Mouse (Mus musculus) left cerebral cortex, postnatal 10 days (tissue): Measurements from ENCODE around the gene Gprc5d. TPM values are rescaled to one million over a fixed set of nuclear protein-coding genes. Genes with fewer than 3 reads are reported as not detected.

Experiments
- DNase-seq, 2 experiments: peaks; one replicate each; pipeline ENCODE4 v3.0.0; 2021 to 2022; ENCODE audit warnings: low spot score in 2 of 2, mixed read lengths in 1 of 2; ENCODE audit errors: extremely low spot score in 1 of 2
- intact Hi-C: fragments of 180-260 bp; cut with DNase I; formaldehyde crosslinking; loops from one replicate; pipeline ENCODE4 v1.15.1; 2025
- total RNA-seq, 2 experiments: library from RNA; stranded (reverse); gene quantifications; 2 replicates each; pipeline ENCODE4 v1.2.3; 2021

Gprc5d gene
- total RNA-seq, 2 experiments from 2014 or later, result not detected

GRCm38 (mm10) chr6:135138746-135139145 lies 20.7 kb upstream of the Gprc5d start:
- intact Hi-C loops, result no loop called here
- DNase-seq, result no peak

GRCm38 (mm10) chr6:135138207-135138606 lies 20.1 kb upstream of the Gprc5d start:
- intact Hi-C loops, result no loop called here
- no peak for DNase-seq

GRCm38 (mm10) chr6:135137736-135138135 lies 19.7 kb upstream of the Gprc5d start:
- no peak for DNase-seq
- intact Hi-C loops, result no loop called here

- intact Hi-C loops, result no loop called here
- no peak for DNase-seq
Observed at GRCm38 (mm10) chr6:135136439-135137161, 18.5 kb upstream of the Gprc5d start.

GRCm38 (mm10) chr6:135135735-135136134 lies 17.7 kb upstream of the Gprc5d start:
- intact Hi-C loops, result no loop called here
- no peak for DNase-seq

GRCm38 (mm10) chr6:135133486-135133885 lies 15.4 kb upstream of the Gprc5d start:
- intact Hi-C loops, result no loop called here
- no peak for DNase-seq

- intact Hi-C loops, result no loop called here
- no peak for DNase-seq
Observed at GRCm38 (mm10) chr6:135133086-135133485, 15.0 kb upstream of the Gprc5d start.

GRCm38 (mm10) chr6:135124755-135125380 lies 6.8 kb upstream of the Gprc5d start:
- DNase-seq, result no peak
- intact Hi-C loops, result no loop called here

GRCm38 (mm10) chr6:135116479-135116878 lies 1.6 kb downstream of the Gprc5d start:
- intact Hi-C loops, result no loop called here
- DNase-seq, result no peak

GRCm38 (mm10) chr6:135113114-135113436 lies 5.0 kb downstream of the Gprc5d start:
- intact Hi-C loops, result no loop called here

GRCm38 (mm10) chr6:135112411-135113113 lies 5.5 kb downstream of the Gprc5d start:
- intact Hi-C loops, result no loop called here

More at GRCm38 (mm10) chr6:135113114-135113436, 5.0 kb downstream of the Gprc5d start:
- no peak for DNase-seq

GRCm38 (mm10) chr6:135107014-135107413 lies 11.1 kb downstream of the Gprc5d start:
- intact Hi-C loops, result no loop called here
- no peak for DNase-seq

More at GRCm38 (mm10) chr6:135112411-135113113, 5.5 kb downstream of the Gprc5d start:
- no peak for DNase-seq

GRCm38 (mm10) chr6:135102736-135103303 lies 15.3 kb downstream of the Gprc5d start:
- intact Hi-C loops, result no loop called here
- no peak for DNase-seq

GRCm38 (mm10) chr6:135100787-135101472 lies 17.2 kb downstream of the Gprc5d start:
- DNase-seq, result no peak
- intact Hi-C loops, result no loop called here

GRCm38 (mm10) chr6:135092798-135093470 lies 25.1 kb downstream of the Gprc5d start:
- peak in 1 of 2 experiments; percentile 44 for DNase-seq
- intact Hi-C loops, result no loop called here

- DNase-seq, result no peak
- intact Hi-C loops, result no loop called here
Observed at GRCm38 (mm10) chr6:135090661-135091060, 27.4 kb downstream of the Gprc5d start.

GRCm38 (mm10) chr6:135089786-135090185 lies 28.3 kb downstream of the Gprc5d start:
- peak; percentile 49 to 66 for DNase-seq
- intact Hi-C loops, result loop anchor here (2.0 to 10.0 kb wide), 2 partner anchors 55 to 155 kb away; no protein-coding TSS in a partner anchor

GRCm38 (mm10) chr6:135087721-135088451 lies 30.2 kb downstream of the Gprc5d start:
- DNase-seq, result peak; percentile 80 to 82
- intact Hi-C loops, result loop anchor here (2.0 to 10.0 kb wide), 3 partner anchors 57 to 283 kb away; no protein-coding TSS in a partner anchor
